Mouse (Mus musculus): ENCODE measurements at regions not wholly inside any gene's neighbourhood (a gene's known extent, or its start where the extent isn't known, plus 50 kb on each side); places are given as distances from the start of the nearest gene placed in this dataset.

DNA sequence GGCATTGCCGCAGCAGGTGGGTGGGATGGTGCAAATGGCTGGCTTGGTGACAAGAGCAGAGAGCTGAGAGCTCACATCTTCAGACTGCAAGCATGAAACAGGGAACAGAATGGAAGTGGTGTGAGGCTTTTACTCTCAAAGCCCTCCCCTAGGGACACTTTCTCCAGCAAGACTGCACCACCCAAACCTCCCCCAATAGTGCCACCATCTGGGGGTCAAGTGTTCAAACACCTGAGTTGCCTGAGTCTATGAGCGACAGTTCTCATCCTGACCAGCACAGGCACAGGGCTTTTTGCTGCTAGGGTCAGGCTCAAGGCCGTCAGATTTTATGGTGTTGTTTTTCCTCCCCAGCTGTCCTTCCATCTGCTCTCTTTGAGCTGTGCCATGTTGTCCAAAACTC lies 337.9 kb upstream of the Eif4g2 start:
- no peak for DNase-seq

DNA sequence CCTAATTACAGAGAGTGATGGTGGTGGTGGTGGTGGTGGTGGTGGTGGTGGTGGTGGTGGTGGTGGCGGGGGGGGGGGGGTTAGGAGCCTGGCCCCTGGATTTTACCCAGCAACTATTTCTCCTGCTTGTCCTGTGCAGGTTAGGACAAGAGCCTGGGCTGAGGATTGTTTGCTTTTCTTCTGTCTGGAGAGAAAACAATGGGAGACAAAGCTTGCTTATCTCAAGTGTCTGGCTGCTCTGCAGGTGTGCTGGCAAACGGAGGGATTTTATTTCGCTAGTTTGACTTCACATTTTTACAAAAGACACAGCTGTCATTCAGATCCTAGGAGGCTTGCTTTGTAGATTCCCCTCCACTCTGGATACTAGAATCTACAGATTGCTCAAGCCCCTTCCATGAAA lies 334.9 kb upstream of the Eif4g2 start:
- no peak for DNase-seq

DNA sequence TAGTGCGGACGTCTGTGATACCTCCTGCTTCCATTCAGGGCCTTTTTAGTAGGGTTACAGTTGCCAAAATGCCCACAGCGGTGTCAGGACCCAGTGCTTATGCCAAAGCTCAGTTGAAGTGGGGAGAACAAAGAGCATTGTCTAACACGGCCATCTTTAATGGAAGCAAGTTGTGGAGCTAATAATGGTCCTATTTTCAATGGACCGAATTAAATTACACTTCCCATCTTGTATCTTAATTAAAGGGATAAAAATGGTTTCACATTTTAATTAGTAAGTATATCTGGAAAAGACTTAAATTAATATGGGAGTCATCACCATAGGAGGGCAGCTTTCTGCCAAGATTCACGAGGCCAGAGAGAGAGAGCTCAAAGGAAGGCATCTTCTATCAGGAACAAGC lies 333.2 kb upstream of the Eif4g2 start:
- no peak for DNase-seq

DNA sequence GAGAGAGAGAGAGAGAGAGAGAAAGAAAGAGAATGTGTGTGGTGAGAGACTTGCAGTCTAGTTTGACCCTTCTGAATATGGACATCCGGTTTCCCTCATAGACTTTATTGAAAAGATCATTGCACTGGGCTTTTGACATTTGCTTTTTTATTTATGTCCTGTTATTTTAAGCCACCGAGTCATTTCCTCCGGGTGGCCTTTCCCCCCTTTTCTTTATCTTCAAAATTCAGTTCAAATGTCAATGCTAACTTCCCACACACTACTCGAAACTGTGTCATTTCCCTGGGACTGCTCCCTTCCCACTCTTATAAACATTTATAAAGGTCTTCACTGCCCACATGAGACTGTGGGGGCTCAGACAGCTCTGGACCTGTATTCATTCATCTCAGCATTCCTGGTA lies 330.9 kb upstream of the Eif4g2 start:
- peak; percentile 16 to 55 for DNase-seq

DNA sequence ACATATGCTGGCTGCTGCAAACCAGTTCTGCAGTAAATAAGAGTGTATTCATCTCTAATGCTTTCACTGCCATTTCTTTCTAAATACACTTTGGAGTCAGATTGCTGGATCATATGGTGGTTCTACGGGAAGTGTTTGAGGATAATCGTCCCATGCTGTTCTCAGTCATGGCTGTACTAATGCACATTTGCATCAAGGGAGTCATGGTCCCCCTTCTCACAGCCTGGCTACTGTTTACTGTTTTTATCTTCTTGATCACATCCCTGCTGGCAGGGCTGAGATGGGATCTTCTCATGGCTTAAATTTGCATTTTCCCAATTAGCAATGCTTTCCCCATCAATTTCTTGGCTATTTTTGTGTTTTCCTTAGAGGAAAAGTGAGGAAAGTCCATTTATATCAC lies 330.1 kb upstream of the Eif4g2 start:
- no peak for DNase-seq

DNA sequence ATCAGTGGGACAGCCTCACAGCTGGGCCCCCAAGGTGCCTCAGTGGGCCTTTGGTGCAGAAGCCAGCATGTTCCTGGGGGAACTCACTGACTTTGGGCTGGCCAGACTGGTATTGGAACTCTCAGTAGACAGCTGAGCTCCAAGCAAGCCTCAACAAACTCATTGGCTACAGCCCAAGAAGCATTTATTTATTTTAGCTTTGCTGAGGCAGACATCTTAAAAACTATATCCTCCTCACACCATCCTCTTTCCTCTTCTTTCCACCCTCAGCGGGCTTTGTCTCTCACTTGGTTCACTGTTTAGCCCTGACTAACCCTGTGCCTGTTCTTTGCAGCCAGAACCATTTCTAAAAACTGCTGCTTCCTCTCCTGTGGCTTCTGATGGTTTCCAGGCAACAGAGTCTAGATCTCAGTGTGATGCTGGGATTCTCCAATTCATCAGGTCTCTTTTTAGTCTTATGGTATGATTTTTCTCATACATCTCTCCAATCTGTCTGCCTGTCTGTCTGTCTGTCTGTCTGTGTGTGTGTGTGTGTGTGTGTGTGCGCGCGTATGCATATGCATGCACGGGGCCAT lies 328.6 kb upstream of the Eif4g2 start:
- no peak for DNase-seq

DNA sequence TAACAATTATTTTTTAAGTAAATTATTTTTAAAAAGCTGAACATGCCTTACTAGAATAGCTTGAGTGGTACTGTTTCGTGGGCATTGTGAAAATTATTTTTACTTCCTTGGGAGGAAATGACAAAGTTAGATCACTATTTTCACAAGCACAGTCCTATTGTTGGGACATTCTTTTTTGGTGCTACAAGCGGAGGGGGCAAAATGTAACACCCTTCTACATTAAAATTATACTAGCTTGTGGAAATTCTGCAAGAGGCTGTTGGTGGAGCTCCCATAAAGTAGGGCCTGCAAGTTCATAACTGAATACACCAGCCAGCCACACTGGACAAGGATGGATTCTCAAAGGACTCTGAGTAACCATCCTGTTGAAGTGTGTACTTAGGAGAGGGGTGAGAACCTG lies 313.1 kb upstream of the Eif4g2 start:
- no peak for DNase-seq

DNA sequence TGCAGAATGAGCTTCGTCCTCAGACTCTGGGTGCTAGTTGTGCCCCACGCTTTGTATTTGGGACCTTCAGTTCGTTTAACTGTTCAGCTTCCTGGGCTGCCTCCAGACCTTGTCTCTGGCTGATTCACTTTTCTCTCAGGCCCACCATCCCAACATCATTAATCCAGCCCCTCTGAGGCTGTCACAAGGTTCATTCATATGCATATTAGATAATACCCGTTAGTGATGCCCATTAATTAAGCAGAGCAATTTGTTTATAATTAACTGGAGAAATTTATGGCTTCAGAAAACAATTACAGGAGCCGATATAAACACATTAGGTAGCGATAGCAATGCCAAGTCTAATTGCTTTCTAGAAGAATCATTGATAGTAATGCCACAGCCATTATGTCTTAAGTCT lies 312.3 kb upstream of the Eif4g2 start:
- DNase-seq, result no peak

DNA sequence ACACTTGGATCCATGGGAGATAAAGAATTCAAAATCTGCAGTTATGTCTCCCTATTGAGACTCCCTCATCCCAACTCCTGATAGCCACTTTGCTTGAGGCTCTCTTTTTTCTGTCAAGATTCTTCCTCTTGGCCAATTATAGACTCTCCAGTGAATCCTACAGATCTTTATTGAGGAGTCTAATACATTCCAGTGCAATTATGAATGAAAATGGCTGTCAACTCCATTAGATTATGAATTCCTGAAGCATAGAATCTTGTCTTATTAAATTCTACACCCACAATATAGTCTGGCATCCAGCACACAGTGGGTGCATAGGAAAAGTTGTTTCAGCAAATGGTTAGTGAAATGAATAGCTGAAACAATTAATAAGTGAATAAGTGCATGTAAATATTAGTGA lies 311.0 kb upstream of the Eif4g2 start:
- DNase-seq, result no peak

DNA sequence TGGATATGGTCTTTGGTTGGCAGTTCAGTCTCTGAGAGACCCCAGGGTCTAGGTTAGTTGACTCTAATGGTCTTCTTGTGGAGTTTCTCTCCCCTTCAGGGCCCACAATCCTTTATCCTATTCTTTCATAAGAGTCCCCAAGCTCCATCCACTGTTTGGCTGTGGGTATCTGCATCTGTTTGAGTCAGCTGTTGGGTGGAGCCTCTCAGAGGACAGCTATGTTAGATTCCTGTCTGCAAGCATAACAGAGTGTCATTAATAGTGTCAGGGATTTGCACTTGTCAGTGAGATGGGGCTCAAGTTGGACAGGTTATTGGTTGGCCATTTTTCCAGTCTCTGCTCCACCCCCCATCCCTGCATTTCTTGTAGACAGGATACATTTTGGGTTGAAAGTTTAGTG lies 306.9 kb upstream of the Eif4g2 start:
- DNase-seq, result no peak

DNA sequence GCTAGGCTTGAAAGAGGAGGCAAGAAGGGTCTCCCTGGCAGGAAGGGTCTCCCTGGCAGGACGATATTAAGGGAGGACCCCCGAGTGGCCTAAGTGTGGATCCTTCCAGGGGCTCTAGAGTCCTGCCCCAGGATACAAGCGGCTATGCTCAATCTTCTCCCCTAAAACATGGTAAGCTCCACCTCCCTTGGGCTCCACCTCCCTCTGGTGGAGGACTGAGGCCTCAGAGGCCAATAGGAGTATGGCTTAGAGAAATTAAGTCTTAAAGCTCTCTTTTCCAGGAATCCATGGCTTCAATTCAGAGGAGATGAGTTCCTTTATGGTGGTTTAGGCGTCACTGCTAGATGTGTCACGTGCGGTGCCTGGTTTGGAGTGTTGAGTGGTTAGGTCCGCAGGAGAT lies 291.7 kb upstream of the Eif4g2 start:
- no peak for DNase-seq

DNA sequence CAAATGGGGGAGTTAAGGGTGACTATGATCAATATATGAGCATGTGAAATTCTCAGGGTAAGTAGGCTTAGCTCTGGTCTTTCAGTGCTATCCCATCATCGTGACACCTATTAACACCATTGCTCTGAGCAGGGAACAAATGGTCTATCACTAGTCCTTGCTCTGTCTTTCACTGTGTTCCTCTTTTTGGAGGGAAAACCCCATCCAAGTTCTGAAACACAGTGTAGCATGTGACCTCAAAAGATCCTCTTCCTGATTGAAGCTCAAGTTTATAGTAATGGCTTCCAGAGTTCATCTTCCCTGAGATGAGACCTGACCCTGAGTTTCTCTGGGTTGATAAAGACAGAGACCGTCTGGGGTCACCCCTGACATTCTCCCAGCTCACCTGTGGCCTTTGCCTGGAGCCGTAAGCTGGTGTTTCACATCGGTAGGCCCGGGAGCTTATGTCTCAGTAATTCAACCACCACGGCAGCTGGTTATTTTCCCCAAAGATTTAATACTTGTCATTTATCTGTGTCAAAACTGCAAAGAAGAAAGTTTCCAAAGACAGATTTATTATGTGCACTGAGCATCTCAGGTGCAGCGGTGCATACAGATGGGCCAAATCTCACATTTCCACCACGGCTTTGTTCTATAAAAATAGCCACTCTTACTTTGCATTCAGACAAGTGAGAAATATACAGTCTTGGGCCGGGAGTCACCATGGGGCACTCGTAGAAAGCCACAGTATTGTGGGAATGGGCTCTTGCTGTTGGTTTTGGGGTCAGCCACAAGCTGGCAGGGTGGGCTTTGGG lies 290.7 kb upstream of the Eif4g2 start:
- DNase-seq, result no peak

DNA sequence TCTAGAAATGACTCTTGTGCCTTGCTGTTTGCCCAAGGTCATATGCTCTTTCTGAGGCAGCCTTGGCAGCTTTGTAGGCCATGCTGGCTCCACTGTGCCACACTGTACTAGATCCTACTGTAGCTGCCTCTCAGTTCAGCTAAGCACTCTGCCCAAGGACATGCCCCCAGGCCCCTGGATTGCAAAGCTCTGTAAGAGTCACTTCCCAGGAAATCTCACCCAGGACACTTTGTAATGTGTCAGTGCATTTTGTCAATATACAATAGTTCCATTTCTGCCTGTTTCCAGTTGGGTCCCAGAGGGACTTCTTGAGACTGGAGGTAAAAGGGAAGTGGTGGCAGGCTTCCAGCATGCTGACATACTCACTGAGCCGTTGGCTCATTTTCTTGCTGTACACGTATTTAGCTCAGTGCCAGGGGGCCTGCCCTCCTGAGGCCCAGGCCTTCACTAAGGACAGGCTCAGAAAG lies 287.6 kb upstream of the Eif4g2 start:
- peak; percentile 38 to 59 for DNase-seq

DNA sequence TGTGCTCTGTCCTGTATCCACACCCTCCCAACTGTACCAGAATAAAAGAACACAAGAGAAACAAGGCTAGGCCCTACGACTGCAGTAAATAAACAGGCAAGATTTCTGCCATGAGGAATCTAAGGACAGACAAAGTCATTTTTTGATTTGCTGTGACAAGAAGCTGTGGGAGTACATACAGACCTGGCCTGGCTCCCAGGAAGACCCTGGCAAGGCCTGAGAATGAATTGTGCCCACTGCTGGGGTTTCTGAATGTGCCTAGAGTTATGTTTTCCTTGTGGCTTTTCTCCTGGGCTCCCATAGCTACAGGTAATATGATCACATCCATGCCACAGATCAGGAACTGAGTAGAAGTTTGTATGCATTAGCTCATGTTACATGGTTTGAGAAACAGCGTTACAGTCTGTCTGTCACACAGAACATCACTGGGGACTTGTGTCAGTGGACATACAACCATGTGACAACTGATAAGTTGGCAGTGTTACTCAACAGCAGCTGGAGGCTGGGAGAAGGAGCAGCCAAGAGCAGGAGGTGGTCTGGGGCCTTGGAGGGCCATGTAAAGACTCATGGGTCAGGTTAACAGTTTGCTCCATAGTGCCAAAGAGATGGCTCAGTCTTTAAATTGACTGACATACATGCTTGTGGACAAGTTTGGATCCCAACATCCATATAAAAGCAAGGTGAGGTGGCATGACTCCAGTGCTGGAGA lies 285.6 kb upstream of the Eif4g2 start:
- peak in 1 of 2 experiments; percentile 13 for DNase-seq

DNA sequence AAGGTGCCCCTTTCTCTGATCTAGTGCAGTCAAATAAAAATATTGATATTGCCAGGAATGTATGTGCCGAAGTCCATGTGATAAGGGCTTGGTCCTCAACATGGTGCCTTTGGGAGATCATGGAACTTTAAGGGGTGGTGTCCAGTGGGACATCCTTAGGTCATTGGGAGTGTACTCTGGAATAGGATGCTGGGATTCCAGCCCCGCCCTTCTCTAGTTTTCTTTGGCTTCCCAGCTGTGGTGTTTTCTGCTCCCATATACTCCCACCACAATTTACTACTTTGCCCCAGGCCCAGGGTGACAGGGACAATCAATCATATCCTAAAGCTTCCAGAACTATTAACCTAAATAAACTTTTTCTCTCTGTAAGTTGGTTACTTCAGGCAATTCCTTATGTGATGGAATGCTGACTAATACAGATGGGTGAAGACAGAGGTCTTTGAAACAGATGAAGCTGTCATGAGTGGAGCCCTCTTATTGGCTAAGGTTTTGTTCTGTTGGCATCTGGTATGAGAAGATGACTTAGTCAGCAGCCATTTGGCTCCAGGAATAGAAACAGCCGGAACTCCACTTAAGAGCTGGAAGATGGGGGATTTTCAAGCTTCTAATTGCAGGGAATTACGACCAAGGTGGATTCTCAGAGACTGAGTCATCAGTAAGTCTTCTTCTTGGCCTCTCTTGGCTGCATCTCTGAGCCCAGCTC lies 284.3 kb upstream of the Eif4g2 start:
- DNase-seq, result no peak

DNA sequence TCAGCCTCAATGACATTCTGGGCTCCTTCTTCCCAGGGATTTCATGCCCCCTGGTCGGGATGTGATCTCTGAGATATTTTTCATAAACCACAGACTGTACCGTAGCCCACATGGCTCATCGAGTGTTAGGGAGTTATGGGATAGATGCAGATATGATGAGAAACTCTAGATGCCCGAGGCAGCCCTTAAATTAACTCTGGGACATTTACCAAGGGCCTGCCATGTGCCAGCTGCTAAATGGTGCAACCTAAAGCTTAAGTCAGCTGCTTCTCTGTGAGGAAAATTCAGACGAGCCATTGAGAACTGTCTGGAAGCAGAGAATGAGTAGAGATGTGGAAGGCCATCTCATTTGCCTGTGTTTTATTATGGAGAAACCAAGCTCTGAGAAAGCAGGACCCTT lies 282.6 kb upstream of the Eif4g2 start:
- no peak for DNase-seq

DNA sequence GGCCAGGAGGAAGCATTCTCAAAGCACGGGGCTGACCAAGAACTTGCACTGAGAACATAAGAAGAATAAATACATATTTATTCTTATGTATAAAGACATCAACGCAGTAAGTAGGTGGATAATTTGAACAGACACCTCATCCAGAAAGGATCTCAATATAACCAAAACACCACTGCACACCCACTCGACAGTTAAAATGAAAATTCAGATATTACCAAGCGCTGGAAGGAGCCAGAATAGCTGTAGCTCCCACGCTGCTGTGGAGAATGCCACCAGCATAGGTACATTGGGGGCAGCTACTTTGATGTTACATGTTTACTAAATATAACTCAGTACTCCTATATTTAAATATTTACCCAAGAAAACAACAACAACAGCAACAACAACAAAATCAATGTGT lies 280.4 kb upstream of the Eif4g2 start:
- no peak for DNase-seq

DNA sequence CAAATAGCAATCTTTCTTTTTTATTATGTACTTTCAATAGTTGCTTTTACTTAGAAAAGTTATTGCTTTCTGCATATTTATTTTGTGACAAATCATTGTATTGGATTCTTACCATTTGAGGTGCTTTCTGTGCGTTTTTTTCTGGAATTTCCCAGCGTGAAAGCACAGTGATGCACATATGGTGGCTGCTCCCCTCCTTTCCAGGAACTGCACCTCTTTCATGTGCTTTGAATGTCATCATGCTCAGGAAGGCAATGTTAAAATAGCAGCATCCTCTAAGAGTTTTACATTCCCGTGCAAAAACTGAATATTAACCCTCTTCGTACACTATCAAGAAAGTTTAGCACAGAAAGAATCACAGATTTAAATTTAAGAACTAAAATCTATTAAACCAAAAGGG lies 279.8 kb upstream of the Eif4g2 start:
- DNase-seq, result no peak

DNA sequence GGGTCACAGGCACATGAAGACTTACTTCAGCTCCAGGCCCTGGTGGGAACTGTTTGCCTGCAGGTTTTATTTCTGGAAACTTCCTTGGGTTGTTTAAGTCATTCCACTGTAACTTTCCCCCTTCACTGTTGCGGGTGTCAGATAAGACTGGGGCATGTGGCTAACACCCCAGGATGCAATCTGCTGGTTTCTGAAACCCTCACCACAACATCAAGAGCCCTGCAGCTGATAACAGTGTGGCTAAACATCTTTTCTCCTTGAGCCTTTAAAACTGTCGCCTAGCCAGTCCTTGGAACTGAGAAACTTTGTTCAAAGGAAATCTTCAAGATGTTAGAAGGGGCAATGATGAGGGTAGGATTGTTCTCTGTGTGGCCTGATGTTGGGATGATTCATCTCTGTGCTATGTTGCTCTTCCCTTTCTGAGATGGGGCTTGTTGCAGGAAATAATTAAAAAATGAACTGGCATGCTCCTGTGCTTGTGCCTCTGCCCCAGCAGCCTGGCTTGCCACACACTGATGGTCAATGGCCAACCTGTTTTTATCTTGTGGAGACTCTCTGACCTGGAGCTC lies 272.3 kb upstream of the Eif4g2 start:
- no peak for DNase-seq

DNA sequence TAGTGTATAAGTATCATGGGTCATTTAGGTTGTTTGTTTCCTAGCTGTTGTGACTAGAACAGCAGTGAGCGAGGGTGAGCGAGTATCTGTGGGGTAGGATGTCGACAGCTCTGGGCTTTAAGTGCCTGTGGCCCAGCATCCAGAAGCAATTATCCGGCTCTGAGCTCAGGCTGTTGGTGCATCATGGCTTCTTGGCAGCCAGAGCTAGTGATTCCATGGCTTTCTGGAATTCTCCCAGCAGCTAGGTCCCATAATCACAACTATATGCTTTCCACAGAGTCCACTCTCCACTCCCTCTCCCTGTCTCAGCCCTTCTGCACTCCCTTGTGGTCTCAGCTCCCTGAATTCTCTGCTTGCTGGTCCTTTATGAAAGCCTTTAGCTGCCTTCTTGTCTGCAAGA lies 271.2 kb upstream of the Eif4g2 start:
- DNase-seq, result no peak

DNA sequence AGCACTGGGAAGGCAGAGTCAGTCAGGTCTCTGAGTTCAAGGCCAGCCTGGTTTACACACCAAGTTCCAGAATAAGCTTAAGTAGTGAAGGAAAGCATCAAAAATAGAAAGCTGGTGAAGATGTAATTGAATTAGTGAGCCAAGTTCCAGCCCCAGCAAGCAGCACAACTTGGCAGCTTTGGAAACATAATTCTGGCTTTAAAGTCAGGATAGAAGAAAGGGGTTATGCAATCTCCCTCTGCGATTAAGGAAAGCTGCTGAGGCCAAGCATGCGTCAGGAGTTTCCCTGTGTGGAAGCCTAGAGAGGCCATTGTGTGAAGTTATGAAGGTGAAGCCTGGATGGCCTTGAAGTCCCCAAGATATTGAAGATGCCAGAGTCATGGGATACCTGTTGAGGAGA lies 269.3 kb upstream of the Eif4g2 start:
- peak; percentile 10 to 23 for DNase-seq

DNA sequence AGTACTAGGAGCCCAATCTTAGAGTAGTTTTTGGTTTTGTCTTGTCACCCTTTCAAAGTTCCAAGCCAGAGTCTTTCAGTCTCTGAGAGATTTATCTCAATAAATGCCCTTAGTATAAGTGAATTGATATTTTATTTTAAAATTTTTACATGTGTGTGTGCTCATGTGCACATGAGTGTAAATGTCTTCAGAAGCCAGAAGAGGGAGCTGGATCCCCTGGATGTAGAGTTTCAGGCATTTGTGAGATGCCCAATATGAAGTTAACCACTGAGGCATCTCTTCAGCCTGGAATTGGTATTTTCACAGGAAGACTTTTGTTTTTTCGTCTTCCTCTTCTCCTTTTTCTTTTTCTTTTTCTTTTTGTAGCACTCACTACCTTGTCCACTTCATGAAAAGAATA lies 262.3 kb upstream of the Eif4g2 start:
- DNase-seq, result no peak

DNA sequence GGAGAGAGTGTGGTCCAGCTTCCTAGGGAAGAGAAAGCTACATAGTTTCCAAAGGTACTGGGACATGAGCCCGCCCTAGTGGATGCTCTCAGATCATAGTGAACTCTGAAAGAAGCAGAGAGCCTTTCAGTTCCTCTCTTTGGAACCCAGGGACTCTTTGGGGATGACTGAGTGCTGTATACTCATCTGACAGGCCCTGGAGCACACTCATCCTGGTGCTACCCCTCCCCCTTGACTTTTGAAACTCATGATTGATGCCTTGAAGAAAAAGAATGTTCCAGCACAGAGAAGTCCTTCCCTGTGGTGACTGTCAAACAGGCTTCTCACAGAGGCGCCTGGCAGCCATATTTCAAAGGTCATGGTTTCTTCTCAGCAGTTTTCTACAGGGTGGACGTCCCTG lies 254.2 kb upstream of the Eif4g2 start:
- no peak for DNase-seq
